Mouse (Mus musculus): ENCODE data around the gene Ube2l3.
"Not testable (repeated sequence)": the region's sequence is repeated elsewhere in the genome, so short reads cannot be mapped to it uniquely, and the experiment has no call there.

The Ube2l3 gene

GRCm38 (mm10) chr16:17202549-17202948 is at the start of gene Ube2l3:
TSS of gene Ube2l3 (minus strand) at chr16:17202649.
- DNase-seq (ENCODE audit: low read depth, low spot score), result no peak

GRCm38 (mm10) chr16:17251539-17251938 is 49.1 kb upstream of the Ube2l3 start:
- DNase-seq (ENCODE audit: low read depth, low spot score), result no peak

GRCm38 (mm10) chr16:17249135-17249534 is 46.7 kb upstream of the Ube2l3 start:
- no peak for DNase-seq (ENCODE audit: low read depth, low spot score)

DNA sequence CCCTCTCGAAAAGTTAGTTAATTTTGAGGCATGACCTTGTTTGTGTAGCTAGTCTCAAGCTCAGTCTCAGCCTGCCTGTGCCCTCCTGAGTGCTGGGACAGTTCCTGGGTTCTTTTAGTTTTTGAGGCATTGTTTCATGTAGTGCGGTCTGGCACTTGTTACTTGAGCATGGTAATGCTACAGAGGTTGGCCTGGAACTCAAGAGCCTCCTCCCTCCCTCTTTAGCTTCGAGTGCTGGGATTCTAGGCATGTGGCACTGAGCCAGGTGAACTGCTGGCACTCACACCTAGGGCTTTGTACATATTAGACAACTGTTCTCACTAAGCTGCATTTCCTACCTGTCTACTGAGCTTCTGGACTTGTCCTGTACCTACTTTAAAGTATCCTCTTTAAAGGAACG is 45.3 kb upstream of the Ube2l3 start:
- no peak for DNase-seq (ENCODE audit: low read depth, low spot score)

DNA sequence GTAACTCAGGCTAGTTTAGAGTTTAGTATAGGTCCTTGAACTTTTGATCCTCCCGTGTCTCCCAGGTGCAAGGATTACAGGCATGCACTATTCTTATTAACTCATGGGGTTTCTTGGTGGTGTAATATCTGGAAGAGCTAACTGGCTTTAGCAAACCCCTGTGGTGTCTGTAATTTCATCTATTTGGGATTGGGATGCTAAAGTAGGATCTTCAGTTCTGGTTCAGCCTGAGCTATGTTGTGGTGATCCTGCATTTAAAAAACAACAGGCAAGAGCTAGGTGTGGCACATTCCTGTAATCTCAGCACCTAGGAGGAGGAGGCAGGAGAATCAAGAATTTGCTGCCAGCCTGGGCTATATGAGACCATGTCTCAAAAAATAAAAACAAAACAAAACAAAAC is 42.5 kb upstream of the Ube2l3 start:
- no peak for DNase-seq (ENCODE audit: low read depth, low spot score)

DNA sequence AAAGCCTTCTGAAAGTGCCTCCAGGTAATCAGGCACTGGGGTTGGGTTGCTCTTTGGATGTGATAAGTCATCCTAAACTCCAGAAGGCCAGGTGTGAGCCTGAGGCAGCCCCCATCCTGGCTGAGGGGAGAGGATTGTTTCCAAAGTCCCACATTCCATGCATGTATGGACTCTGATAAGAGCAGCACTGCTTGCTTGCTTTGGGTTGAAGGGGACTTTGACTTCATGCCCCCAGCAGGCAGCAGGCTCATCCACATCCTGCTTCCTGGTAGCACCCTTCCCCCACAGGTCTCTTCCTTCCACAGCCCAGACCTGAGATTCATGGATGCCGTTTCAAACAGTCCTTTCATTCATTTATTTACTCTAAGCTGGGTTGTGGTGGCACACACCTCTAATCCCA is 41.3 kb upstream of the Ube2l3 start:
- DNase-seq (ENCODE audit: low read depth, low spot score), result no peak

DNA sequence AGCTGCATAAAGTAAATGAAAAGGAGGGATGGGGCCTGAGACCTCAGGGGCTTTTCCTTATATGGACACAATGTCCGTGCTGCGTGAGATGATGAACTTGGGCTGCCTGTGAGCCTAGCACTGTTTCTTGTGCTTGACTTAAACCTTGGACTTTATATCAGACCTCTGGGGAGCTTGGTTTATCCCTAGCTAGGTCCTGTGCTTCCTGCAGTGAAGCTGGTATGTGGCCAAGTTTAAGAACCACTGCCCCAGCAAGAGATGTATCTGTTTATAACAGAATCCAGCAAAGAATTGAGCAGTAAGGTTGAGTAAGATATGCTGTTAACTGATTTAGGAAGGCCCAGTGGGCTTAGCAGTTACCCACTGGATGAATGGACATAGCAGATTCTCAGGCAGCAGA is 37.0 kb upstream of the Ube2l3 start:
- DNase-seq (ENCODE audit: low read depth, low spot score), result no peak

- DNase-seq (ENCODE audit: low read depth, low spot score), result no peak
Observed at GRCm38 (mm10) chr16:17237634-17238033, 35.2 kb upstream of the Ube2l3 start.

DNA sequence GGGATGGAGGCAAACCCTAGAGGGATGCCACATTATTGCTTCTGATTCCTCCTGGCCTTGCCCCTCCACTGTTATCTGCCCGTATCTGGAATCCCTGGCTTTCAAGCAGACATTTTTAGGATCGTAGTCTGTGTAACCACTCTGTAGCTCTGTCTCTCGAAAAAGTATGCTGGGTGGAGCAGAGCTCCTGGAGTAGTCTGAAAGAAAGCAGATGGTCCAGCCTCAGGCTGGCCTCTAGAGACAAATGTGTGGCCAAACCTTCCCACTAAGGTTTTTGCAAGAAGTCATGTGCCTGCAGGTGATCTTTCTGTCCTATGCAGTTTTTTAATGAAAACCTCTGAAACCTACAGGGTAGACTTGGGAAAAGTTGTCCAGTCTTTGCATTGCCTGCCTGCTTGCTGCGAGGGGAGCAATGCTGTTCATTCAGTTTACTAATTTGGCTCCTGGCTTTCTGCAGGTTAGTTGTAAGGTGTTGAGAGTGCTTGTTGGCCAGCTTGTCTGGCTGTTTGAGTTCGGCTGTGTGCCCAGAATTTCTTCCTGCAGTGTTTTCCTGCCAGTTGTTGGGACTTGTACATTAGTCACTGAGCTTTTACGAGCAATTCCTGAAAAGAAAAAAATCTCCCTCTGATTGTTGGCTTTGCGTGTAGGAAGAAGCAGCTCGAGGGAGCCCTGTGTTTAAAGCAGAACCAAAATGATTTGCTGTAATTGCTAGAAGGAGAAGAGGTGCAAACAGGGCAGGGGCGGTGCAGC is 32.6 kb upstream of the Ube2l3 start:
- DNase-seq (ENCODE audit: low read depth, low spot score), result no peak

- DNase-seq (ENCODE audit: low read depth, low spot score), result peak; percentile 67
Observed at GRCm38 (mm10) chr16:17234499-17234895, 32.0 kb upstream of the Ube2l3 start.

GRCm38 (mm10) chr16:17233702-17234498 is 31.5 kb upstream of the Ube2l3 start:
- DNase-seq (ENCODE audit: low read depth, low spot score), result peak; percentile 73

DNA sequence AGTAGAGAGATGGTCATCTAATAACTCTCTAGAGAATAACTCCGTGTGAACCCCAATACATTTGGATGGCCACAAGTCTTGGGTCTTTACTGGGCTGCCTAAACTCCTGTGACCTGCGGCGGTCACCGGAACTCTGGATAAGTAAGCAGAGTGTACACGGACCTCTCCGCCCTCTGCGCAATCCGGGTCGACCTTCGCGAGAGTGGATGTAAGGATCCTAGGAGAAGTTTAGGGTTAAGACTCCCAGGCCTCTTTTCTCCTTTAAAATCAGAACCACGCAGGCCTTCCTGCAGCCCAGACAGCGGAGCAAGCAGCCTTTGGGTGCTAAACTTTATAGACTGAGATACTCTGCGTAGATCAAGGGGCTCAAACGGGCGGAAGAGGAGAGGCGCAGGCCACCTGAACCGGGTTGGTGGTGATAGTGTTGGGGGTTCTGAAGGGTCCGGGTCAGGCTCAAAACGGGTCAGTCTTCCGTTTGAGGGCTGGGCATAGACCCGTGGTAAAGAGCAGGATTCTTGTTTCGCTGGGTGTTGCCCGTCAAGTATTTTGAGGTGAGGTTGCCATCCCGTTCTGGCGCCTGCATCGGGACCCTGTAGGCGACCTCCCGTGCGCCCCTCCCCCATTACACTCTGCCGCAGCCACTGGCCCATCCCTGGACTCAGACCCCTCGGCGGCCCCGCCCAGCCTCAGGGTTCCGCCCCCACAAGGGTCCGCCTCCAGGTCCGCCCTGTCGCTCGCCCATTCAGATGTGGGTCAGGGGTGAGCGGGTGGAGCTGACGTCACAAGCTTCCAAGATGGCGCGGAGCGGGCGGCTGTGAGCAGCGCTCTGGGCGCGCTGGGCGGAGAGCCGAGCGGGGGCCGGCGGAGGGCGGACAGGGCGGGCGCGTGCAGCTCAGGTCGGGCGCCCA is 30.6 kb upstream of the Ube2l3 start, which contains the start of gene Hic2:
TSS of gene Hic2 (plus strand) at position 779 of the 908 bp plus-strand sequence.
- peak; percentile 98 for DNase-seq (ENCODE audit: low read depth, low spot score)

- not testable (repeated sequence) for DNase-seq (ENCODE audit: low read depth, low spot score)
Observed at GRCm38 (mm10) chr16:17231523-17231922, 29.1 kb upstream of the Ube2l3 start.

DNA sequence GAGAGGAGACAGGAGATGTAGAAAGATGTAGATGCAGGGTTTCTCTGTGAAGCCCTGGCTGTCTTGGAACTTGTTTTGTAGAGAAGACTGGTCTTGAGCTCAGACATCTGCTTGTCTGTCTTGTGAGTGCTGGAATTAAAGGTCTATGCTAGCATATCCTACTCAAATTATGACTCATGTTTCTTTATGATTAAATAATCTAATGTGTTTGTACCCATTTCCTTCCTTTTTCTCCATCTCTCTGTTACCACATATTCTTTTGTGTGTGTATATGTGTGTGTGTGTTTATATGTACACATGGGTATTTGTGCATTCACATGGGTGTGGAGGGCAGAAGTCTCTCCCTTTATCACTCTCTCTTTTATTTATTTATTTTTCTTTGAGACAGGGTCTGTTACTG is 24.0 kb upstream of the Ube2l3 start:
- no peak for DNase-seq (ENCODE audit: low read depth, low spot score)

DNA sequence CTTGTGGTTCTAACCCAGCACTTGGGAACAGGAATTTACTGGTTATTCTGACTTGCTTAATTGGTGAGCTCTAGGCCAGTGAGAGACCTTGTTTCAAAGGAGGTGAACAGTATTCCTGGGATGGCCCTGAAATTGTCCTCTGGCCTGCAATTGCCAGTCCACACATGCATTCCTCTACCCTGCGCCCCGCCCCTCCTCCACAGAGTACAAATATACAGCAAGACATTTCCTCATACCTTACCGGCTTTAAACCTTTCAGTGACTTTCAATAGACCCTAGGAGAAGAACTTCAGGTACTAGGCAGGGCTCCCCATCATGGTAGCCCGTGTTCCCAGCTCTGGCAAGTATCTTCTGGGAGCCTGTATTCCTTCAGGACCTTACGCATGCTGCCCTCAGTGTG is 23.1 kb upstream of the Ube2l3 start:
- DNase-seq (ENCODE audit: low read depth, low spot score), result no peak

DNA sequence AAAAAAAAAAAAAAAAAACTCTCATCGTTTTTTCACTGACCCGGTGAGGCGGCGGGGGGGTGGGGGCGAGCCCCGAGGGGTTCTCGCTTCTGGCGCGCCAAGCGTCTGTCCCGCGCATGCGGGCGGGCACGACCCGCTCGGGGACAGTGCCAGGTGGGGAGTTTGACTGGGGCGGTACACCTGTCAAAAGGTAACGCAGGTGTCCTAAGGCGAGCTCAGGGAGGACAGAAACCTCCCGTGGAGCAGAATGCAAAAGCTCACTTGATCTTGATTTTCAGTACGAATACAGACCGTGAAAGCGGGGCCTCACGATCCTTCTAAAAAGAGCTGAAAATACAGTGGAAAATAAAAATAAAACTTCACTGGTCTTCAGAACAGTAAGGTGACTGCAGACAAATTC is 19.7 kb upstream of the Ube2l3 start:
- peak; percentile 97 for DNase-seq (ENCODE audit: low read depth, low spot score)

GRCm38 (mm10) chr16:17220127-17220733 is 17.8 kb upstream of the Ube2l3 start:
- no peak for DNase-seq (ENCODE audit: low read depth, low spot score)

GRCm38 (mm10) chr16:17216934-17217633 is 14.6 kb upstream of the Ube2l3 start:
- DNase-seq (ENCODE audit: low read depth, low spot score), result no peak

GRCm38 (mm10) chr16:17209981-17210838 is 7.8 kb upstream of the Ube2l3 start:
- peak; percentile 92 for DNase-seq (ENCODE audit: low read depth, low spot score)
